15 mouse cellular contexts compared by ENCODE assay signal in the genomic region with DNA sequence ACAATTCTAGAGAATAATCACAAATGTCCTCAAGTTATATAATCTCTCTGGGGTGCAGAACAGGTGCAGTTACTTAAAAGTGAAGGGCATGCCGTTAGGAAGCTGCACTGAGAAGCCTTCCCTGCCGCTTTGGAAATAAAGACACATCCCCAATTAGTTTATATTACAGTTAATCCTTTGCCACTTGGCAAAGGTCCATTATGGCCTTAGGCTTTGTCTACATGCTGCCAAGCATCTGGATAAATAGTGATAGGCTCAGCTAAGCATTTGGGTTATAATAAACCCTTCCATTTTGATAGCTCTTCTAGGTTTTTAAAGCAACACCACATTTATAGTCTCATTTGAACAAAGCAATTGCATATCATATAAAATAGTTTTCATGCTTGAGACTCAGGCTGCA.
"Had no signal": no experiment of that assay in that cellular context is flagged by ENCODE, and none has a peak within 500 bp of the region (broad histone marks: within the 10 kb centered on the region; RNA-seq: fewer than 3 reads in every experiment).

No protein-coding gene starts in this region.

- H3K27ac ChIP-seq: intestine, embryonic 15.5 days; kidney, embryonic 15.5 days; left cerebral cortex, adult 2 months; limb, embryonic 10.5 days; liver, embryonic 15.5 days; stomach, embryonic 15.5 days had no signal

- H3K4me2 ChIP-seq: intestine, embryonic 15.5 days; kidney, embryonic 15.5 days; liver, embryonic 11.5 days; liver, embryonic 15.5 days; stomach, embryonic 15.5 days had no signal

- H3K27me3 ChIP-seq: intestine, embryonic 15.5 days; kidney, embryonic 15.5 days; liver, embryonic 15.5 days; stomach, embryonic 15.5 days had no signal

- H3K36me3 ChIP-seq: intestine, embryonic 15.5 days; kidney, embryonic 15.5 days; limb, embryonic 10.5 days; liver, embryonic 15.5 days; stomach, embryonic 15.5 days had no signal

- DNase-seq: kidney, adult 18-20 months; kidney, postnatal 14 days; lung, adult 2 months; lung, postnatal 36 days; right cerebral cortex, postnatal 14 days; thymus, adult 2 months; thymus, postnatal 25 days had no signal

- H3K4me3 ChIP-seq: intestine, embryonic 15.5 days; kidney, embryonic 15.5 days; left cerebral cortex, adult 2 months; limb, embryonic 10.5 days; liver, embryonic 15.5 days; stomach, embryonic 15.5 days had no signal

- ATAC-seq: intestine, embryonic 15.5 days; lung, postnatal 0 days had no signal

- H3K9me3 ChIP-seq: intestine, embryonic 15.5 days; kidney, embryonic 15.5 days; limb, embryonic 10.5 days; liver, embryonic 15.5 days; stomach, embryonic 15.5 days had no signal

- H3K4me1 ChIP-seq: intestine, embryonic 15.5 days; kidney, embryonic 15.5 days; limb, embryonic 10.5 days; liver, embryonic 15.5 days; stomach, embryonic 15.5 days had no signal

- H3K9ac ChIP-seq: intestine, embryonic 15.5 days; kidney, embryonic 15.5 days; liver, embryonic 15.5 days; stomach, embryonic 15.5 days had no signal
